1 mouse cellular context compared by ENCODE assay signal in genomic region chr11:107107725-107108078, GRCm38 (mm10).
TF ChIP-seq lines count a peak whose summit lies in the region.

No protein-coding gene starts in this region.

TF ChIP-seq in CH12.LX, 34 proteins besides CTCF, POLR2A, EP300 and RAD21 (continued from another document):
- TF ChIP-seq NELFE (IDR thresholded peaks at IDR 0.05; ENCODE audit: low read depth, low read length) (no peak), ZKSCAN1 (IDR thresholded peaks at IDR 0.05; ENCODE audit: borderline replicate concordance, low read depth, low read length) (no peak)
